Mouse (Mus musculus): ENCODE results near the gene Bfar.

GRCm38 (mm10) chr16:13749981-13750380 lies 78.3 kb downstream of the Bfar start:
- TF ChIP-seq EP300 (IDR thresholded peaks at IDR 0.05; ENCODE audit: low read depth) (no peak), CTCF (IDR thresholded peaks at IDR 0.05; ENCODE audit: low read depth) (no peak)
